Mouse (Mus musculus): ENCODE data around the gene Arfgap1. TPM values are rescaled to one million over a fixed set of nuclear protein-coding genes. Genes with fewer than 3 reads are reported as not detected.
A peak's percentile ranks its signal among the peaks of the same experiment; 100 is the strongest.

Arfgap1 gene
- polyA plus RNA-seq (2012; rRNA removed), result 38.6 and 46.3 TPM in 2 replicates

GRCm38 (mm10) chr2:180967010-180967763, at the start of gene Arfgap1:
Gene Arfgap1 (plus strand): TSS chr2:180967225.
- Histone ChIP-seq H3K4me3 (replicated peaks; ENCODE audit: extremely low read depth, low read depth, low read length) (peak within 1 kb of the TSS; percentile 92), H3K4me1 (ENCODE audit: control insufficient read depth, insufficient read depth, low read length) (no peaks in the 10 kb centered on the region; the same call in 1 of the 2 replicates)
- DNase-seq, result peak; percentile 90
- under 1% methylated on average over 57 of the region's 57 CpGs for WGBS
- TF ChIP-seq CTCF (IDR thresholded peaks at IDR 0.05; ENCODE audit: insufficient read depth, low read length) (no peak), POLR2A (IDR thresholded peaks at IDR 0.05; ENCODE audit: borderline replicate concordance, extremely low read depth, low read depth, low read length) (peak; percentile 88)

- no peak for DNase-seq
- Histone ChIP-seq H3K4me3 (replicated peaks; ENCODE audit: extremely low read depth, low read depth, low read length) (peak overlapping the region; percentile 97), H3K4me1 (ENCODE audit: control insufficient read depth, insufficient read depth, low read length) (peaks cover 13% of the 10 kb centered on the region)
- WGBS, result under 1% methylated on average over 61 of the region's 61 CpGs
- no peak for TF ChIP-seq CTCF (IDR thresholded peaks at IDR 0.05; ENCODE audit: insufficient read depth, low read length)
- no peak for TF ChIP-seq POLR2A (IDR thresholded peaks at IDR 0.05; ENCODE audit: borderline replicate concordance, extremely low read depth, low read depth, low read length)
Observed at GRCm38 (mm10) chr2:180919913-180920809, 46.9 kb upstream of the Arfgap1 start.

DNA sequence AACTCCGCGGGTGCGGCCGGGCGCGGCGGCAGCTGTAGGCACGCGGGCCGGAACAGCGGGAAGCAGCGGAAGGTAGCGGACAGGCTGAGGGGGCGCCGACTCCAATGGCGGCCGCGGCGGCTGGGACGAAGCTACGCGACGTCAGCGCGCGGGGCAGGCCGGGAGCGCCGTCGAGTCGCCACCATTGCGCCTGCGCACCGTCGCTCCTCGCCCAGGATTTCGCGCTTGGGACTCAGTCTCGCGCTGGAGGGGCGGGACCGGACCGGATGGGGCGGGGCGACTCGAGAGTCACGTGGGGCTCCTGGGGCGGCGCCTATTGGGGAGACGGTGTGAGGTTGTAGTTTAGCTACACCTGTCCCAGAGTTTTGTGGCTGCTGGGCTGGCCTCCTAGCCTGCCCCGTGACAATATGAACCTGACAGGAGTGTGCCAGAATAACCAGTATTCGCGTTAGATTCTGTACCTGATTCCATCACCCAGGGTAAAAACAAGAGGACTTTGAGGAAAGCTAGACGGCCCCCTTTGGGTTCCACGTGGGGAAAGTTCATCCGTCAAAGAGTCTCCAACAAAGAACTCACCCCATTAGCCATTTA, 46.1 kb upstream of the Arfgap1 start, which contains the start of gene Ythdf1:
TSS of gene Ythdf1 (minus strand) at position 140 of the 591 bp plus-strand sequence.
- TF ChIP-seq CTCF (IDR thresholded peaks at IDR 0.05; ENCODE audit: insufficient read depth, low read length), result no peak
- peak; percentile 57; the same call in 1 of the 2 replicates for TF ChIP-seq POLR2A (IDR thresholded peaks at IDR 0.05; ENCODE audit: borderline replicate concordance, extremely low read depth, low read depth, low read length)
- Histone ChIP-seq H3K4me1 (ENCODE audit: control insufficient read depth, insufficient read depth, low read length) (peaks cover 8% of the 10 kb centered on the region; the same call in 1 of the 2 replicates), H3K4me3 (replicated peaks; ENCODE audit: extremely low read depth, low read depth, low read length) (peak within 1 kb of the TSS; percentile 97)
- whole genome bisulfite sequencing, result under 1% methylated on average over 54 of the region's 56 CpGs
- DNase-seq, result peak; percentile 99

- 92% methylated on average over 6 of the region's 6 CpGs for WGBS
- H3K4me1 ChIP-seq (ENCODE audit: control insufficient read depth, insufficient read depth, low read length), result peaks cover 4% of the 10 kb centered on the region; the same call in 1 of the 2 replicates
- DNase-seq, result no peak
- H3K4me3 ChIP-seq (replicated peaks; ENCODE audit: extremely low read depth, low read depth, low read length), result no peak overlapping the region
- TF ChIP-seq CTCF (IDR thresholded peaks at IDR 0.05; ENCODE audit: insufficient read depth, low read length) (no peak), POLR2A (IDR thresholded peaks at IDR 0.05; ENCODE audit: borderline replicate concordance, extremely low read depth, low read depth, low read length) (no peak)
Observed at GRCm38 (mm10) chr2:180922739-180923138, 44.3 kb upstream of the Arfgap1 start.

GRCm38 (mm10) chr2:180925176-180925575, 41.8 kb upstream of the Arfgap1 start:
- TF ChIP-seq POLR2A (IDR thresholded peaks at IDR 0.05; ENCODE audit: borderline replicate concordance, extremely low read depth, low read depth, low read length) (no peak), CTCF (IDR thresholded peaks at IDR 0.05; ENCODE audit: insufficient read depth, low read length) (peak; percentile 99)
- 6% methylated on average over 4 of the region's 4 CpGs for WGBS
- peak; percentile 75 for DNase-seq
- no peaks in the 10 kb centered on the region for H3K4me1 ChIP-seq (ENCODE audit: control insufficient read depth, insufficient read depth, low read length)
- H3K4me3 ChIP-seq (replicated peaks; ENCODE audit: extremely low read depth, low read depth, low read length), result no peak overlapping the region

DNA sequence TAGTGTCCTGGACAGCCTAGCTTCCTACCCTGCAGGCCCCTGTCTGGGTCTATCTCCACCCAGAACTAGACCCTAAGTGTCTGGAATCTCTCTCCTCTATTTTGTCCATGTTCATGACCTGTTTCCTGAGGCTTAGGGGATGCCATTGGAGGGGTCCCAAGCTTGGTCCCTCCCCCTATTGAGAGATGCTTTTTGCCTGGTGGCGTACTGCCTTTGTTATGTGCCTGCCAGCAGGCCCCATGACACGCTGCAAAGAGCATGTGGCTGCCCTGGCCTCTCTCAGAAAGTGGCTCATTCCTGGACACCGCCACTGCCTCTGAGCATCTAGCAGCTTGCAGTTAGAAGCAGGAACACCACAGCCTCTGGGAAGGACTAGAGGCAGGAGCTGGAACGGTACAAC, 38.3 kb upstream of the Arfgap1 start, which contains the start of gene Birc7:
TSS of gene Birc7 (plus strand) at position 301 of the 400 bp plus-strand sequence.
- Histone ChIP-seq H3K4me1 (ENCODE audit: control insufficient read depth, insufficient read depth, low read length) (no peaks in the 10 kb centered on the region), H3K4me3 (replicated peaks; ENCODE audit: extremely low read depth, low read depth, low read length) (no peak within 1 kb of the TSS)
- TF ChIP-seq CTCF (IDR thresholded peaks at IDR 0.05; ENCODE audit: insufficient read depth, low read length), result no peak
- TF ChIP-seq POLR2A (IDR thresholded peaks at IDR 0.05; ENCODE audit: borderline replicate concordance, extremely low read depth, low read depth, low read length), result no peak
- WGBS, result 64% methylated on average over 4 of the region's 4 CpGs
- no peak for DNase-seq

DNA sequence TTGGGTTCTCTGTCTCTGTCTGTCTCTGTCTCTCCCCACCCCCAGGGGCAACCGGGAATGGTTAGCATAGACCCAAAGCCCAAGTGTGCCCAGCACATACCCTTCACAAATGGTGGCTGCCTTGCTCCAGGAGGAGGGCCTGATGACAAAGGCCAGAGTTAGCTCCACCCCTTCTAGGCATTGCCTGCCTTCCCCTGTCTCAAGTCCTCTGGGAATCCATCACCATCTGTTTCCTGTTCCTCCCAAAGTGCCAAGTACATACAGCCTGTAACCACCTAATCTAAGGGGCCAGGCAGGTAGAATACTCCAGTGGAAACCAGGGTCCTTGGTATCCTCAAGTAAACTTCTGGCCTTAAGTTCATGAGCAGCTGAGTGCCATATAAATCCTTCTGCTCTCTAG, 34.6 kb upstream of the Arfgap1 start:
- Histone ChIP-seq H3K4me1 (ENCODE audit: control insufficient read depth, insufficient read depth, low read length) (no peaks in the 10 kb centered on the region), H3K4me3 (replicated peaks; ENCODE audit: extremely low read depth, low read depth, low read length) (no peak overlapping the region)
- DNase-seq, result no peak
- TF ChIP-seq CTCF (IDR thresholded peaks at IDR 0.05; ENCODE audit: insufficient read depth, low read length) (no peak), POLR2A (IDR thresholded peaks at IDR 0.05; ENCODE audit: borderline replicate concordance, extremely low read depth, low read depth, low read length) (no peak)
- WGBS, result 58% methylated on average over 1 of the region's 1 CpGs

DNA sequence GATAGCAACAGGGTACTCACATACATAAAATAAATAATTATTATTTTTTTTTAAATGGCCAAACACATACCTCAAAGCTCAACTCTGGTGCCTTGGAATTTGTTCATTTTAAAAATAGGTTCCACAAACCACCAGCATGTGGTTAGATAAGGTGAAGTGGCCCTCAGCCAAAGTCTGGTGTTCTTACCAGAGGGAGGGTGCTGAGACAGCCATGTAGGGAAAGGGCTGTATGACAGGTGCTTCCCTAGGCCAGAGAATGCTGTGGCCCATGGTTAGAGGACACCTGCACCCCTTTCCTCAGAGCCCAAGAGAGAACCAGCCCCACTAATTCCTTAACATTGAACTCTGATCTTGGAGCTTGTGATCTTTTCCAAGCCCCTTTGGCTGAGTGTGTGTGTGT, 26.8 kb upstream of the Arfgap1 start:
- DNase-seq, result no peak
- no peak for TF ChIP-seq CTCF (IDR thresholded peaks at IDR 0.05; ENCODE audit: insufficient read depth, low read length)
- TF ChIP-seq POLR2A (IDR thresholded peaks at IDR 0.05; ENCODE audit: borderline replicate concordance, extremely low read depth, low read depth, low read length), result no peak
- Histone ChIP-seq H3K4me1 (ENCODE audit: control insufficient read depth, insufficient read depth, low read length) (no peaks in the 10 kb centered on the region), H3K4me3 (replicated peaks; ENCODE audit: extremely low read depth, low read depth, low read length) (no peak overlapping the region)

GRCm38 (mm10) chr2:180941869-180942268, 25.2 kb upstream of the Arfgap1 start:
- H3K4me3 ChIP-seq (replicated peaks; ENCODE audit: extremely low read depth, low read depth, low read length), result no peak overlapping the region
- no peaks in the 10 kb centered on the region for H3K4me1 ChIP-seq (ENCODE audit: control insufficient read depth, insufficient read depth, low read length)
- TF ChIP-seq POLR2A (IDR thresholded peaks at IDR 0.05; ENCODE audit: borderline replicate concordance, extremely low read depth, low read depth, low read length) (no peak), CTCF (IDR thresholded peaks at IDR 0.05; ENCODE audit: insufficient read depth, low read length) (no peak)
- no peak for DNase-seq
